Mouse (Mus musculus) right cerebral cortex, adult 2 months (tissue): ENCODE results near the gene Rbm38.

Experiments
- DNase-seq, 2 experiments: peaks; one replicate each; pipeline ENCODE4 v3.0.0; 2021 to 2022; ENCODE audit warnings: low spot score in 2 of 2

Rbm38 gene

GRCm38 (mm10) chr2:173014741-173015287, 5.5 kb upstream of the Rbm38 start:
- DNase-seq = no peak

GRCm38 (mm10) chr2:173017940-173018339, 2.4 kb upstream of the Rbm38 start:
- no peak for DNase-seq

GRCm38 (mm10) chr2:173018618-173019017, 1.7 kb upstream of the Rbm38 start:
- no peak for DNase-seq

DNA sequence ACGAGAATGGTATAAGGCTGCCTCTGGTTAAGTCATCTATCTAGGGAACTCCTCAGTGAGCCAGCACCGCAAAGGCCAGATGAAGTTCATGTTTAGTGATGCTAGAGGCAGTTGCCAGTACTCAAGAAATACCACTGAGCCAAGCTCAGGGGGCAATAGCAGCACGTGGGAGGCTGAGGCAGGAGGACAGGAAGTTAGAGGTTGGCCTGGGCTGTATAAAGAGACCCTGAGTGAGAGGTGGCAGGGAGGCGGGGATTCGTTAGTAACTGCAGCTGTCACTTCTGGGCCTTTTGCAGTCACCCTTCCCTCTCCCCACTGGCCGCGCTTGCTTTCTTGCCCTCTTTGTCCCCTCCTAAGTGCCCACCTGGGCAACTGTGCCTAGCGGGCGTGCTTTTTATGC, 976 bp upstream of the Rbm38 start:
- DNase-seq = no peak

DNA sequence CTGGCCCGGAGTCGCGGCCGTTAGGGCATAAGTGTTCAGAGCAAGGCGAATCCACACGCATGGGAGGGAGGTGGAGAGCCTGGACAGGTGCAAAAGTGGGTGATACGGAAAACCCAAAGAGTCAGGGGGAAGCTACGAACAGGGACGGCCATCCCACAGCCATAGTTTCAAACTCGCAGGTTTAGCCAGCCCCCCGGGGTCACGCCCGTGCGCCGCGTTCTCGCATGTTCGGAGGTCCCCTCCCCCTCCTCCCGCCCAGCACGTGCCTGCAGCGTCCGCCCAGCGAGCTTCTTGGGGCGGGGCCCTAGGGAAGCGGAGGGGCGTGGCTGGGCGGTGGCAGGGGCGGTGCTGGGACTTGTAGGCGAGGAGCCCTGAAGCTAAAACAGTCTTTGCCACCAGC, 508 bp upstream of the Rbm38 start:
- peak; percentile 73 to 75 for DNase-seq

- peak; percentile 93 to 94 for DNase-seq
Measured at GRCm38 (mm10) chr2:173021633-173022055, 1.3 kb downstream of the Rbm38 start.

DNA sequence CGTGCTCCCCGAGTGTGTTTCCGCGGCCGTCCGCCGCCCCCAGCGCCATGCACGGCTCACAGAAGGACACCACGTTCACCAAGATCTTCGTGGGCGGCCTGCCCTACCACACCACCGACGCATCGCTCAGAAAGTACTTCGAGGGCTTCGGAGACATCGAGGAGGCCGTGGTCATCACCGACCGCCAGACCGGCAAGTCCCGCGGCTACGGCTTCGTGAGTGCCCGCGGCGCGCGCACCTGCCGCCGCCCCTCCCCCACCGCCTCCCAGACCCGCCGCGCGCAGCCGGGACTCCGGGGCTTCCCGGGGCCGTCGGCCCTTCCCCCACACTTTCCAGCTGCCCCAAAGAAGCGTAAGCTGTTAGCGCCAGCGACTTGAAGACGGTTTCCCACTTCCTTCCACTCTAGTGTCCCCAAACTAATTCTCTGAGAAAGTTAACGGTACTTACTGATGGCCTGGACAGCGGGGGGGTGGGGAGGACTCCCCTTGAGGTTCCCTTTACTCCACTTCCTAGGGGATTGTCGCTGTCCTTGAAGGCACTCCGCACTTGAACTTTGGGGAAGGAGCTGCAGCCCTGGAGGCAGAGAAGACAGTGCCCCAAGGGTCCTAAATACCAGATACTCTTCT, 1.9 kb downstream of the Rbm38 start:
- no peak for DNase-seq

DNA sequence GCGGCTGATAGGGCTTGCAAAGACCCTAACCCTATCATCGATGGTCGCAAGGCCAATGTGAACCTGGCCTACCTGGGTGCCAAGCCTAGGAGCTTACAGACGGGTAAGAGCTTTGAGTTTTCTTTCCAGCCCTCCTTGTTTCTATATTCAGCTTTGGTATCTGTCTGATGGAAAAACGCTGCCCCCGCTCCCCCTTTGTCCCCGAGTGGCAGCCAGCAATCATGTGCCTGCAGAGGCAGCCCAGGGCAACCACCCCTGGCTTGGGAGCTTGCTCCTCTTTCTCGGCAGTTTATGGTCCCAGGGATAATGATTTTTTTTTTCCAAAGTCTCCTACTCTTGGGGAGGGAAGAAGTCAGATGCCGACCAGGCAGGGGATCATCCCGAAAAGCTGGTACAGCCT, 2.5 kb downstream of the Rbm38 start:
- no peak for DNase-seq

DNA sequence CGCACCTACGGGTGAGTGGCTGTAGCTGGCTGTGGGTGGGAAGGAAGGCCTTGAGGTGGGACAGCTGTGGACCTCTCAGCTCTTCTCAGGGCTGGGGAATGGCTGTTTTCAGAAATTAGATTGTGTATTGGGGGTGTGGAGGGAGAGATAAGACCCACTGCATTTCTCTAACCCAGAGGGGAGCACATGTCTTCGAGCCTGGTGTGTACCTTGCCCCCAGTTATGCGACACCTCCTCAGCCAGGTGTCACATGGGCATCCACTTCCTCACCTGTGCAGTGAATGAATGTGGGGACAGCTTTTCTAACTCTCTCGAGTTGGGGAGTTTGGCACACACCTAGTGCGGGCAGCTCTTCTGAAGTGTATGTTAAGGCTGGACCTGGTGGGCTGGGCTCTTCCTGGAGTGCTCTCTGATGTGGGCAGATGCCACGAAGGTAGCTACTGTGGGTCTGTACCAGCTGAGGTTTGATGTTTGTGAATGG, 3.1 kb downstream of the Rbm38 start:
- DNase-seq = no peak

DNA sequence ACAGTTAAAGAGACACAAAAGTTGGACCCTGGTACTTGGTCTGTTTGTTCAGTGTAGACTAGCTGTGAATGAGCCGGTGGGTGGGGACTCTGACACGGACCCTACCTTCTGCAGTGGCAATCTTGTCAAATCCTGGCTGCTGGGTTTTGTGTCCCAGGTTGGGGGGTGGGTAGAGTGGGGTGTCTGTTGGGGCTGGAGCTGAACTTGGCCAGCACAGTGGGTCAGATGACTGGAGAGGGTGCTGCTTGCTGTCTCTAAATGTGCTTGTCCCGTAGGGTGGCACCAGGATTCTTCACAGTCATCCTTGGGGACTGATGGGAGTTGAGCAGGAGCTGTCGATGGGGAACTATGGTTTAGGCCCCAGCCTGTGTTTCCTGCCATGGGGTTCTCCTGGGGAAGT, 3.7 kb downstream of the Rbm38 start:
- DNase-seq = no peak

DNA sequence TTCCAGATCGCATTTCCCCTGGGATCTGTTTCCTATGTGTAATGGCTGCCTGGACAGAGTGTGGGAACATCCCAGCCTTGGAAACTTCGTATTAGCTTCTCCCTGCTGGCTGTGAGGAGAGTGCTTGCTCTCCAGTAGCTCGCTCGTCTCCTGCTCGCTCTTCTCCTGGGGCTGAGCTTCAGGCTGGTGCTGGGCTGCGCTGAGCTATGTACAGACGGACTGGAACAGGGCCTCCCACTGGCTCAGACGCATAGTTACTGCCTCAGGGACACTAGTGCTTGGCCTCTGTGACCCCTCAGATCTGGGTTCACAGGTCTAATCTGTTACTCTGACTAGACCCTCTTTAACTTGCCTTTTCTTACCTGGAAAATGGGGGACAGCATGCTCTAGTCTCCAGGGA, 4.1 kb downstream of the Rbm38 start:
- DNase-seq = no peak

DNA sequence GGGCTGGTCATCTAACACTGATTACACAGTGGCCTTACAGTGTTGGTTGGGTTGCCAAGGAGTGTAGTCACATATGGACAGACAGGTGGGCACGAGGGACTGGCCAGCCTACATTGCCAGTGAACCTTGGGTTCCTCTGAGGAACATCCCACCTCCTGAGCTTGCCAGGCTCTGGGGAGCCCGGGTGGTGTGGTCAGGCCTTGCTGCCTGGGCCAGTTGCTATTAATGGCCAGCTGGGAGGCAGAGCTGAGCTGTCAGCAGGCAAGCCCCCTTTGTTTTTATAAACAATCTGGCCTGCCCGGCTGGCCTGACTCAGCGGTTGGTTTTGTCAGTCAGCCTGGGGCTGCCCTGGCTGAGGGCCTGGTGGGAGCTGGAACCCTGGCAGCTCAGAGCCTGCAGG, 4.6 kb downstream of the Rbm38 start:
- DNase-seq = no peak

- DNase-seq = no peak
Measured at GRCm38 (mm10) chr2:173026286-173026685, 6.0 kb downstream of the Rbm38 start.

DNA sequence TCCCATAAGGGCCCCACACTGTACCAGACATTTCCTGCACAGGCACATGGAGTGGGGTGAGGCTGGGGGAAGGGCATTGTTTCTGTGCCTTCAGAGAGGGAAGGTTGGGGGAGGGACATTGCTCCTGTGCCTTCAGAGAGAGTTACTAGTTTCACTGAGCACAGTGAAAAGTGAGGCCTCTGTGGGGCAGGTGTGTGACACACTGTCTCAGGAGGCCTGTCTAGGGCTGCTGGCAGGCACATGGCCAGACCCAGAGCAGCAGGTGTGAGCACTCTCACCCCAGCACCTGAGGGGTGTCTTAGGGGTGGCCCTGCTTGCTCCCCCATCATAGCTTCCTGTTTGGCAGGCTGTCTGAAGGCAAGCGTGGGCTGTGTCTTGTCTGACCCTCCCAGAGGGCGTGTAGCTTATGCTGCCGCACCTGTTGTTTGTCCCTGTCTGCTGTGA, 6.4 kb downstream of the Rbm38 start:
- DNase-seq = no peak

GRCm38 (mm10) chr2:173027169-173027823, 7.0 kb downstream of the Rbm38 start:
- no peak for DNase-seq

GRCm38 (mm10) chr2:173027824-173028495, 7.7 kb downstream of the Rbm38 start:
- no peak for DNase-seq

DNA sequence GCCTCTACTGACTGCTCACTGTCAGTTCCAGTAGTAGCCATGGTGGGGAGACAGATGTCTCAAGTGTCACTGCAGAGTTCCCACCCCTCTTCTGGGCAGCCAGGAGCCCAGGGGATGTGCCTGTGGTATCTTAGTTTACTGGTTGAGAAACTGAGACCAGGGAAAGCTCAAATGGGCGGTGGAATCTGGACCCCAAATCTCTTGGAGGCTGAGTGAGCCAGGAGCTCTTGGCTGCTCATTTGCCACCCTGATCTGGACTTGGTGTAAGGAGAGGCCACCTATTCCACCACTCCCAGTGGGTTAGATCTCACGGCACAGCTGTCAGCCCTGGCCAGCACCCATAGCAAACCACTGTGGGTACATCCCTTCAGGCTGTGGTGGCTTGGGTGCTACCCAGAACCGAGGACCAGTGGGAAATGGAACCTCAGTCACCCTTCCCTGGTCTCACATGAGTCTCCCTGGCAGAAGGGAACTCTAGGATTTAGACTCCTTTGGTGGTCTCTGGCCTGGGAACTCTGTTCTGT, 8.3 kb downstream of the Rbm38 start:
- no peak for DNase-seq

GRCm38 (mm10) chr2:173030591-173031338, 10.5 kb downstream of the Rbm38 start:
- no peak for DNase-seq

DNA sequence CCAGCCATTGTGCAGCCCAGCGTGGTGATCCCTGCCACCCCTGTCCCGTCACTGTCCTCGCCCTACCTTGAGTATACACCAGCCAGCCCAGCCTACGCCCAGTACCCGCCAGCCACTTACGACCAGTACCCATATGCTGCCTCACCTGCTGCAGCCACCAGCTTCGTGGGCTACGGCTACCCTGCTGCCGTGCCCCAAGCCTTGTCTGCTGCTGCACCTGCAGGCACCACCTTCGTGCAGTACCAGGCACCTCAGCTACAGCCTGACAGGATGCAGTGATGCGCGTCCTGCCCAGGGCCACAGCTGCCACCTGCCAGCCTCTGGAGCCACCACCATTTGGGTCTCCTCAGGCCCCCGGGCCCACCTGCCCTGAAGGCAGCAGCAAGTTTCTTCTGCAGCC, 13.2 kb downstream of the Rbm38 start:
- no peak for DNase-seq

GRCm38 (mm10) chr2:173034998-173035397, 14.7 kb downstream of the Rbm38 start:
- no peak for DNase-seq

- DNase-seq = no peak
Measured at GRCm38 (mm10) chr2:173035653-173036052, 15.4 kb downstream of the Rbm38 start.

- no peak for DNase-seq
Measured at GRCm38 (mm10) chr2:173036055-173036454, 15.8 kb downstream of the Rbm38 start.
